Mouse (Mus musculus): ENCODE measurements at regions not wholly inside any gene's neighbourhood (a gene's known extent, or its start where the extent isn't known, plus 50 kb on each side); places are given as distances from the start of the nearest gene placed in this dataset.

- H3K9me3 ChIP-seq = no peaks in the 10 kb centered on the region
- H3K36me3 ChIP-seq = no peaks in the 10 kb centered on the region
- no peak overlapping the region for H3K4me3 ChIP-seq (replicated peaks)
- no peak for ATAC-seq (ENCODE audit: insufficient read depth, low FRiP score, low read depth)
- no peaks in the 10 kb centered on the region for H3K4me1 ChIP-seq
- H3K4me2 ChIP-seq = no peak overlapping the region
- H3K9ac ChIP-seq = no peak overlapping the region
- no peak overlapping the region for H3K27ac ChIP-seq
- no peaks in the 10 kb centered on the region for H3K27me3 ChIP-seq (replicated peaks)
- 13% methylated on average over 1 of the region's 1 CpGs for WGBS
Measured at GRCm38 (mm10) chr12:107662624-107663023, 174.2 kb downstream of the 3110018I06Rik start.

- WGBS = 75% methylated on average over 3 of the region's 3 CpGs
- ATAC-seq (ENCODE audit: insufficient read depth, low FRiP score, low read depth) = no peak
- Histone ChIP-seq H3K9ac (no peak overlapping the region), H3K9me3 (no peaks in the 10 kb centered on the region), H3K36me3 (no peaks in the 10 kb centered on the region), H3K4me1 (no peaks in the 10 kb centered on the region), H3K4me3 (replicated peaks) (no peak overlapping the region), H3K27me3 (replicated peaks) (no peaks in the 10 kb centered on the region), H3K4me2 (no peak overlapping the region), H3K27ac (no peak overlapping the region)
Measured at GRCm38 (mm10) chr12:107667836-107668235, 179.4 kb downstream of the 3110018I06Rik start.

DNA sequence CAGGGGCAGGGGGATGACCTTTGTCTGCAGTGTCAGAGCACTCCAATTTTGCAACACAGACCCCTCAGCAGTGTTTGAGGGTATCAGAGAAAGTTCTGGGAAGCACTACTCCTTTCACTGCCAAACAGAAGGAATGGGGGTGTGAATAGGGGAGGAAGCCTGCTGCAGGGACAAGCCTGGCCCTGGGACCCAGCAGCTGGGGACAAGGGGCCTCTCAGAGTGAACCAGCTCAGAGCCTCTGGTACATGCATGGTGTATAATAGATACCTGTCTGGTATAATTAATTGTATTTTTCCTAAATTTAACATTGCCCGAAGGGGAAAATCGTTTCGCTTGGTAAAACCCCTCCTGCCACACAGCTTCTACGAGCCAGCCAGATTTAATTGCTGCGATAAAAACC, 180.6 kb downstream of the 3110018I06Rik start:
- Histone ChIP-seq H3K9ac (no peak overlapping the region), H3K27me3 (replicated peaks) (no peaks in the 10 kb centered on the region), H3K9me3 (no peaks in the 10 kb centered on the region), H3K4me1 (no peaks in the 10 kb centered on the region), H3K4me2 (no peak overlapping the region), H3K36me3 (no peaks in the 10 kb centered on the region), H3K4me3 (replicated peaks) (no peak overlapping the region), H3K27ac (no peak overlapping the region)
- no peak for ATAC-seq (ENCODE audit: insufficient read depth, low FRiP score, low read depth)
- WGBS = 73% methylated on average over 5 of the region's 5 CpGs

DNA sequence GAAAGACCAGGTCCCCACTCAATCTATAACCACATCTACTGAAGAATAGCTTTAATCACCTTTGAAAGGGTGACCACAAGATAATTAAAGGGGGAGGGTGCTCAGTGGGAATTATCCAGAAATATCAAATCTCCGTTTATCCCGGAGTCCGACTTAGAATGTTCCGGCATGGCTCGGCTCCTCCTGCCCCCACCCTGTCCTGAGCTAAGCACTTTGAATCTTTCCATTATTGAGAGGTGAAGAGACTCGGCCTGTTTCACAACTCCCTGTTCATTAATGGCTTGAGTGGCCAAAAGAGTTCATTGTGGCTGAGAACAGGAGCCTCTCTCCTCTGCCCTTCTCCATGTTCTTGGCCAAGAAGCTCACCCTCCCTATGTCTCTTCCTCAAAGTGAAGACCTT, 181.0 kb downstream of the 3110018I06Rik start:
- 73% methylated on average over 6 of the region's 6 CpGs for WGBS

DNA sequence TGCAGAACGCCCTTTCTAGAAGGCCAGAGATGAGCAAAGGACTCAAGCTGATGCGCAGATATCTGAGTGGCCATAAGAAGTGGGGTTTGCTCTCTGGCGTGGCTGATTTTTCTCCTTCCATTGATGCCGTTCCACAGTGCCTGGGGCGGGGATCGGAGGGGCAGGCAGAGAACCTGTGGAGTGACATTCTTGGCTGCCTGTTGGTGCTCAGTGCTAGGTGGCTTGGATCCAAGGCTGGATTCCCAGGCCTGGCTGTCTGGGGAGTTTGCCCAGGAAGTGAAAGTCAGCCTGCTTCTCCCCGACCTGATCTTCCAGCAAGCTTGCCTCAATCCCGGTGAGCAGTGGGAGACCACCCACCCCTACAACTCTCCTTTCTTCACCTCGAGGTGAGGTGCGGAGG, 181.5 kb downstream of the 3110018I06Rik start:
- WGBS = 62% methylated on average over 10 of the region's 10 CpGs
- Histone ChIP-seq H3K36me3 (no peaks in the 10 kb centered on the region), H3K4me2 (no peak overlapping the region), H3K4me1 (no peaks in the 10 kb centered on the region), H3K9ac (no peak overlapping the region), H3K27me3 (replicated peaks) (no peaks in the 10 kb centered on the region), H3K4me3 (replicated peaks) (no peak overlapping the region), H3K9me3 (no peaks in the 10 kb centered on the region), H3K27ac (no peak overlapping the region)
- ATAC-seq (ENCODE audit: insufficient read depth, low FRiP score, low read depth) = no peak

More for the DNA sequence above, 181.0 kb downstream of the 3110018I06Rik start:
- Histone ChIP-seq H3K4me3 (replicated peaks) (no peak overlapping the region), H3K27ac (no peak overlapping the region), H3K4me2 (no peak overlapping the region), H3K9ac (no peak overlapping the region), H3K27me3 (replicated peaks) (no peaks in the 10 kb centered on the region), H3K9me3 (no peaks in the 10 kb centered on the region), H3K4me1 (no peaks in the 10 kb centered on the region), H3K36me3 (no peaks in the 10 kb centered on the region)
- no peak for ATAC-seq (ENCODE audit: insufficient read depth, low FRiP score, low read depth)

- no peaks in the 10 kb centered on the region for H3K27me3 ChIP-seq (replicated peaks)
- 31% methylated on average over 7 of the region's 7 CpGs for WGBS
- no peak overlapping the region for H3K9ac ChIP-seq
- no peak for ATAC-seq (ENCODE audit: insufficient read depth, low FRiP score, low read depth)
- H3K36me3 ChIP-seq = no peaks in the 10 kb centered on the region
- no peaks in the 10 kb centered on the region for H3K4me1 ChIP-seq
- H3K4me2 ChIP-seq = no peak overlapping the region
- H3K4me3 ChIP-seq (replicated peaks) = no peak overlapping the region
- no peaks in the 10 kb centered on the region for H3K9me3 ChIP-seq
- H3K27ac ChIP-seq = no peak overlapping the region
Measured at GRCm38 (mm10) chr12:107677076-107677475, 188.6 kb downstream of the 3110018I06Rik start.

GRCm38 (mm10) chr12:107687447-107687846, 199.0 kb downstream of the 3110018I06Rik start:
- no peaks in the 10 kb centered on the region for H3K36me3 ChIP-seq
- no peak overlapping the region for H3K27ac ChIP-seq
- no peaks in the 10 kb centered on the region for H3K9me3 ChIP-seq
- 62% methylated on average over 2 of the region's 2 CpGs for WGBS
- H3K4me3 ChIP-seq (replicated peaks) = no peak overlapping the region
- ATAC-seq (ENCODE audit: insufficient read depth, low FRiP score, low read depth) = no peak
- H3K9ac ChIP-seq = no peak overlapping the region
- no peak overlapping the region for H3K4me2 ChIP-seq
- H3K27me3 ChIP-seq (replicated peaks) = no peaks in the 10 kb centered on the region
- H3K4me1 ChIP-seq = no peaks in the 10 kb centered on the region

GRCm38 (mm10) chr12:107689418-107689817, 201.0 kb downstream of the 3110018I06Rik start:
- ATAC-seq (ENCODE audit: insufficient read depth, low FRiP score, low read depth) = no peak
- Histone ChIP-seq H3K9ac (no peak overlapping the region), H3K27ac (no peak overlapping the region), H3K4me3 (replicated peaks) (no peak overlapping the region), H3K4me1 (no peaks in the 10 kb centered on the region), H3K27me3 (replicated peaks) (no peaks in the 10 kb centered on the region), H3K9me3 (no peaks in the 10 kb centered on the region), H3K4me2 (no peak overlapping the region), H3K36me3 (no peaks in the 10 kb centered on the region)
- WGBS = 57% methylated on average over 7 of the region's 7 CpGs

DNA sequence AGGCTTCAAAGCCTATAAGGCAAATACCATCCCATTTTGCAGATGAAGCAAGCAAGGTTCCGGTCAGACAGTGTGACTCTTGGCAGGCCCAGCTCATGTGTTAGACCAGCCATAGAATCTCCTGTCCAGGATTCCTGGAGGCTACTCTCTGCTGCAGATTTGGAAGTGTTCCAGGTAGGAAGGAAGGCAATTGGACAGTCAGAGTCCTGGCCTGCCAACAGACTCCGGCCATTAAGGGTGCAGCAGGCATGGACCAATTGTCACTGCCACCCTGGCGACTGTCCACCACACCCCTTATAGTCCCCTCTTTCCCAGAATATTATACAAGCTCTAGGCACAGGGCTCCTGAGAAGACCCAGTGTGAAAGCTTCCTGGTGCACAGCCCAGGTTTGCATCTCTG, 201.6 kb downstream of the 3110018I06Rik start:
- no peaks in the 10 kb centered on the region for H3K4me1 ChIP-seq
- no peak overlapping the region for H3K4me2 ChIP-seq
- no peak overlapping the region for H3K27ac ChIP-seq
- WGBS = 82% methylated on average over 3 of the region's 3 CpGs
- H3K4me3 ChIP-seq (replicated peaks) = no peak overlapping the region
- H3K9me3 ChIP-seq = no peaks in the 10 kb centered on the region
- no peaks in the 10 kb centered on the region for H3K36me3 ChIP-seq
- ATAC-seq (ENCODE audit: insufficient read depth, low FRiP score, low read depth) = no peak
- H3K27me3 ChIP-seq (replicated peaks) = no peaks in the 10 kb centered on the region
- H3K9ac ChIP-seq = no peak overlapping the region

DNA sequence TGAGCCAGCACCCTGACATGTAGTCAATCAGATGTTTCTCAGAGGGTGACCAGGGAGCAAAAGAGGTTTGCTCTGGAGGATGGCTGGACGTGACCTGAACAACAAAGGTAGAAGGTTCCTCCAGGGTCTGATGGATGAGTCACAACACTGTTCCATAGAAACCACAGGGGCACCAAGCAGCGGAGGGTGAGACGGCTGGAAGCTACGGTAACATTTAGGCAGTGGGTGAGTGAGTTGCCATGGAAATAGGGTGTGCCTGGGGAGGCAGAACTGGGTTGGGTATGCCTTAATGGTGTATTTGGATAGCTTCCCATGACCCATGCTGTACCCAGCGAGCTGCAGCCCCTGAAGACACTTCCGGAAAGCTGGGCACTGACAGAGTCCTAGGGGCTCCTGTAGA, 205.3 kb downstream of the 3110018I06Rik start:
- peak; percentile 56; the same call in 1 of the 2 replicates for ATAC-seq (ENCODE audit: insufficient read depth, low FRiP score, low read depth)
- Histone ChIP-seq H3K27ac (no peak overlapping the region), H3K4me1 (no peaks in the 10 kb centered on the region), H3K9me3 (no peaks in the 10 kb centered on the region), H3K9ac (no peak overlapping the region), H3K4me3 (replicated peaks) (no peak overlapping the region), H3K4me2 (no peak overlapping the region), H3K27me3 (replicated peaks) (no peaks in the 10 kb centered on the region), H3K36me3 (no peaks in the 10 kb centered on the region)
- WGBS = 57% methylated on average over 6 of the region's 6 CpGs

DNA sequence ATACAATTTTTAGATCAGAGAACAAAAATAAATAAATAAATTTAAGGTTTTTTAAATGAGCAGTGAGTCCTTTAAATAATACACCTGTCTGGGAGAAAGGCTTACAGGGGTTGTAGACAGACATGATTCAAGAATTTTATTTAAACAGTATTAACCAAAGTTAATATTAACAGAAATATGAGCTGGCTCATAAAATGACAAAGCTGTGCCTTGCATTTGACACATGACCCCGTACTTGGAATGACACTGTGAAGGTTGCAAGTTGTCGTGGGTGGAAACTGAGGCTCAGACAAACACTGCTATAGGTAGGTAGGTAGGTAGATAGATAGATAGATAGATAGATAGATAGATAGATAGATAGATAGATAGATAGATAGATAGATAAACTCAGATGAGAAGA, 206.6 kb downstream of the 3110018I06Rik start:
- Histone ChIP-seq H3K36me3 (no peaks in the 10 kb centered on the region), H3K4me2 (no peak overlapping the region), H3K27ac (no peak overlapping the region), H3K27me3 (replicated peaks) (no peaks in the 10 kb centered on the region), H3K9me3 (no peaks in the 10 kb centered on the region), H3K4me1 (no peaks in the 10 kb centered on the region), H3K4me3 (replicated peaks) (no peak overlapping the region), H3K9ac (no peak overlapping the region)
- 54% methylated on average over 2 of the region's 2 CpGs for WGBS
- ATAC-seq (ENCODE audit: insufficient read depth, low FRiP score, low read depth) = no peak

DNA sequence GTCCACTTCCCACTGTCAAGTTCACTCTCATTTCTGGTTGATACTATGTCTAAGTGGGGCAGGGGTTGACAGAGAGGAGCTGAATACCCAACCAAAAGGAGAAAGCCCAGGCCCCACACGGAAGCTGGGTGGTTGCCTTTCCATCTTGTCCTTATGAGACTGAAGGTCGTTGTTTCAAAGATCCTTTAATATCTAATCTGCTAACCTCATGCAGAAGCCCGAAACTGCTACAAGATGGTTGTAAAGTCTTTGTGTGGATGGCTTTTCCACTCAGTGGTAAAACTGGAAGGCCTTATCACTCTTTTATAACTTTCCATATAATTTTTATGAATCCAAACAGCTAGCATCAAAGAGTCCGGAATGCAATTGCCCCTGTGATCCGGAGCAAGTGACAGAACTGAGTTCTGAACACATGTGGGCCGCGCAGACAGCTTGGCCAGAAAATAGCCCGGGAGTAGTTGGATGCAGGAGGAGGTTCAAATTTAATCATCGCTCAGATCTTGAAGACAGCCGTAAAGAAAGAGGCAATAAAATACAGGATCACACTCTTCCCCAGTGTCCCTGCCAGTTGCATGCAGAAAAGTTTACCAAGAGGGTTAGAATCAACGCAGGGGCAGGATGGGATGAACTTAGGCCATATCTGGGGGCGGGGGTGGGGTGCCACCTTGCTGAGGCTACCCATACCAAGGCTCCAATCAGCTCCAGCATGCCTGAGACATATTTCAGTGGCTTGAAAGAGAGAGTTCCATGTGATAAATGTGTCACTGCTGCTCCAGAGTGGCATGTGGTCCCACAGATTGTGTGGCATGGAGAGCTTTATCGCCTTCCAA, 207.2 kb downstream of the 3110018I06Rik start:
- no peak for ATAC-seq (ENCODE audit: insufficient read depth, low FRiP score, low read depth)
- no peak overlapping the region for H3K27ac ChIP-seq
- H3K36me3 ChIP-seq = no peaks in the 10 kb centered on the region
- 85% methylated on average over 13 of the region's 13 CpGs for WGBS
- no peak overlapping the region for H3K9ac ChIP-seq
- H3K4me1 ChIP-seq = no peaks in the 10 kb centered on the region
- no peaks in the 10 kb centered on the region for H3K27me3 ChIP-seq (replicated peaks)
- H3K9me3 ChIP-seq = no peaks in the 10 kb centered on the region
- no peak overlapping the region for H3K4me3 ChIP-seq (replicated peaks)
- H3K4me2 ChIP-seq = no peak overlapping the region

- Histone ChIP-seq H3K36me3 (no peaks in the 10 kb centered on the region), H3K4me1 (no peaks in the 10 kb centered on the region), H3K4me3 (replicated peaks) (no peak overlapping the region), H3K9me3 (no peaks in the 10 kb centered on the region), H3K27me3 (replicated peaks) (no peaks in the 10 kb centered on the region), H3K4me2 (no peak overlapping the region), H3K9ac (no peak overlapping the region), H3K27ac (no peak overlapping the region)
- WGBS = 35% methylated on average over 5 of the region's 5 CpGs
- ATAC-seq (ENCODE audit: insufficient read depth, low FRiP score, low read depth) = no peak
Measured at GRCm38 (mm10) chr12:107700317-107700716, 211.9 kb downstream of the 3110018I06Rik start.
